Mouse (Mus musculus) frontal cortex, postnatal 36 days (tissue): Measurements from ENCODE around the gene Gnpat.

Experiments
- DNase-seq, 2 experiments: peaks; one replicate each; pipeline ENCODE4 v3.0.0; 2022; ENCODE audit warnings: low spot score in 2 of 2

The Gnpat gene

DNA sequence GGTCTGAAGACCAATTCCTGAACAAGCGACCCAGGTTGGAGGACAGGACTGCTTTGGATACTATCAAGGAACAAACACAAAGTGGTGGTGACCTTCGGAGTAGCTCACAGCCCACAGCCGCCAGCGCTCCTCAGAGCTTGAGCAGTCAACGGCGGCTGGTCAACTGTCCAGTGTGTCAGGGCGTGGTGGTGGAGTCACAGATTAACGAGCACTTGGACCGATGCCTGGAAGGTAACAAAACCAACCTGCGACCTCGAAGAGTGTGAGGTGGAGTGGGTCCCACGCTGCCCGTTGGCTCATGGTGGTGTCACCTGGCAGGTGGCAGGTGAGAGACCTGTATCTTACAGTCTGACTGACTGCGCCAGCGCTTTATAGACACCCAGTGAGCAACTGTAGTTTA lies 40.4 kb downstream of the Gnpat start:
- DNase-seq: no peak

DNA sequence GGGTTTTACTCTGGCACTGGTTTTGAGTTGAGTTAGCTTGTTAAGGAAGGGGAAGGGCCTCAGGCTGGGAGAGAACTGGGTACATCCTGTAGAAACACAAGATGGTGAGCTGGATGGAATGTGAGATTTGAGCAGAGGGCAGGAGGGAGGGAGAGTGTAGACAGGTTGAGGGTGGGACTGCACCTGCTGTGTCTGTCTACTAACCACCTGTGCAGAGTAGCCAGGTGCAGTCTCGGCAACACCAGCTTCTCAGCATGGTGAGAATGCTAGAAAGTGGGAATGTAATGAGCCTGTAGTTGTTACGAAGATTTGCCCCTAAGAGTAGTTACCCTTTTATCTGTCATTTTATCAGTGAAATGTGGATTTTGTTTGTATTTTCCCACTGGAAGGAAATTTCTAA lies 42.6 kb downstream of the Gnpat start:
- no peak for DNase-seq

- DNase-seq: no peak
Observed at GRCm38 (mm10) chr8:124909936-124910335, 47.1 kb downstream of the Gnpat start.

DNA sequence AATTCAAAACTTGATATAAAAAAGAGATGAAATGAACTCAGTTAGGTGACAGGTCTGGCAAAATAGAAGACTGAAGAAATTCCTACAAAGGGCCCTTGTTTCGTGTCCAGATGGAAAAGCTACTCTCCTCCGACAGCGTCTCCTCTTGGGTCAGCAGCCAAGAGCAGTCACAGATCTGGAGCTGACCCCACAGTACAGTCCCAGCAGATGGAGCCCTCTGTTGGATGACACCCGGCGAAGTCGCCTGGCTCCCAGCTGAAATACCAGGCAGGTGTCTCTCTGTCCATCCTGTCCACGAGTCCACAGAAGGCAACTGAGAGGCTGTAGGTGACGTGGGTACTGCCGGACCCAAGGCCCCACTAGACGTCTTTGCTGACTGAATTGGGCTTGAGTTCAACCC lies 47.5 kb downstream of the Gnpat start:
- DNase-seq: no peak

GRCm38 (mm10) chr8:124911938-124912872 lies 49.4 kb downstream of the Gnpat start:
- no peak for DNase-seq

DNA sequence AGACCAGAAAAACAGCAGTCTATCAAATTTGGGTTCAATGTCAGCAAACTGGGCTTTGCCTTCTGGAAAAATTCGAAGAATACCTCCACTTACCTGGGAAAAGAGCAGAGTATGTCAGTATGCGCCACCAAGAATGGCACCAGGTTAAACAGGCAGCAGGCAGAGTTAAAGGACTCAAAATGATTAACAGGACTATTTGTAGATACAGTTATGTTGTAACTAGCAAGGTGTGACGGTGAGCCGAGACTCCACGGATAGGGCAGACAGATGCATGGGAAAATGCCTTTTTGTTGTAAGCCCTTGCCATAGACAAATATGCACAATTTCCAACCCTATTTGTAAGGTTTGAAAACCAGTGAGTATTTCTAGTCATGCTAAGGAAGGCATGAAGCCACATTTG lies 51.2 kb downstream of the Gnpat start:
- DNase-seq: no peak

- no peak for DNase-seq
Observed at GRCm38 (mm10) chr8:124917741-124918484, 55.1 kb downstream of the Gnpat start.

DNA sequence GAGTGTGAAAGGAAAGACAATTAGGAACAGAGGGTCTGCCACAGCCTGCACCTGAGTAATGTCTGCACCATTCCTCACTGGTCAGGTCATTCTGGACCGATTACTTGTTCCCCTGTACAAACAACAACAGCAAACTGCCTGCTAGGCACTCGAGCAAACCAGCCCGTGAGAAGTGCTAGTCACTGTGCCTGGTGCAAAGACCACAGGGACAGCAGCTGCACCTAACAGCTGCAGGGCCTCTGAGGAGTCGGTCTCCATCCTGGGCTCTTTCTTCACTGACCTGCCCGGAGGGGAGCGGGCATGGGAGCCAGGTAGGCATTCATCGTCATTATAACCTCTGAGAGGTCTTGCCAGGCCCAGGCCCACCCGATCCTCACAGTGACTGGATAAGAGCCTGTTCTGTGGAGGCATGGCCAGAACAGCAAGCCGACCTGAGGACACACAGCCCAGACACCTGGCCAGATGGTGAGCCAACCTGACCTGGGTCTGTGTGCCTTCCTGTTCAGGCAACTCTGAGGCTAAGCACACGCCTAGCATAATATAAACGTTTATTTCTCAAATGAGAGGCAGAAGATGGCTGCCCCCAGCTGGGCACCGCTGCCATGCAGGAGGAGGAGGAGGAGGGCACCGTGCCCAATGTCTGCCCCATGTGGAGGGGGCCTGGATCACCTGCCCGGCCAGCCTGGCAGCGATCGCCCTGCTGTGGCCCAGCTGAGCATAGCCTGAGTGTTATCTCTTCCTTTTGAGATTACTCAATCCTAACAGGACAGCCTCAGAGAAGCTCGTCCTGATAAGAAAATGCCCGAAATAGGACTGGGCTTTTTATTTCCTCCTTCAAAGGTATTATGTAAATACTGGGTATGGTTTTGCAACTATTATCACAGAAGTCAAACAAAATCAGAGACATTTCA lies 58.8 kb downstream of the Gnpat start:
- no peak for DNase-seq

- no peak for DNase-seq
Observed at GRCm38 (mm10) chr8:124922490-124923089, 59.8 kb downstream of the Gnpat start.

DNA sequence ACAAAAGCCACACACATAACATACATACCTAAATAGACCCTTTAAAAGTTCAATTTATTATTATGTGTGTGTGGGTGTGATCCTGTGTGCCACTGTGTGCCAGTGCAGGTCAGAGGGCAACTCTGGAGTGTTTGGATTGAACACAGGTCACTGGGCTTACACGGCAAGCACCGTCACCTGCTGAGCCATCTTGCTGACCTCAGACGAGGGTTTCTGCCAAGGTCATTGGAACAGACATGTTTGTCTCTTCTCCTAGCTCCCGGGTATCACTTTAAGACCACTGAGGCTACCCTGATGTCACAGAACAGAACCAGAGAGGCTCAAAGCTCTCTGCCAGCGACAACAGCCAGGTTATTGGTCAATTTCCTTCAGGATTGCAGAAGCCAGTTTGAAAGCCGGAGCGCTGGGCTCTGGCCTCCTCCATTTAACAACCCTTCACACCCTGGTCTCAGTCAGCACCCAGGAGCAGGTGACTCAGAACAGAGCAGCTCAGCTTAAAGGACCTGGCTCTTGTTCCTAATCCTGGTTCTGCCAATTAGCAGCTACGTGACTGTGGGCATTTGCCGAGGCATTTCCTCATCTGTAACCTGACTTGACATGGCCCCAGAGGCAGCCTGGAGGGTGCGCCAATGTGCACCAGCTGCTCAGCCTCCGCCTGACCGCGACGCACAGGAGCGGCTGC lies 61.3 kb downstream of the Gnpat start:
- no peak for DNase-seq

DNA sequence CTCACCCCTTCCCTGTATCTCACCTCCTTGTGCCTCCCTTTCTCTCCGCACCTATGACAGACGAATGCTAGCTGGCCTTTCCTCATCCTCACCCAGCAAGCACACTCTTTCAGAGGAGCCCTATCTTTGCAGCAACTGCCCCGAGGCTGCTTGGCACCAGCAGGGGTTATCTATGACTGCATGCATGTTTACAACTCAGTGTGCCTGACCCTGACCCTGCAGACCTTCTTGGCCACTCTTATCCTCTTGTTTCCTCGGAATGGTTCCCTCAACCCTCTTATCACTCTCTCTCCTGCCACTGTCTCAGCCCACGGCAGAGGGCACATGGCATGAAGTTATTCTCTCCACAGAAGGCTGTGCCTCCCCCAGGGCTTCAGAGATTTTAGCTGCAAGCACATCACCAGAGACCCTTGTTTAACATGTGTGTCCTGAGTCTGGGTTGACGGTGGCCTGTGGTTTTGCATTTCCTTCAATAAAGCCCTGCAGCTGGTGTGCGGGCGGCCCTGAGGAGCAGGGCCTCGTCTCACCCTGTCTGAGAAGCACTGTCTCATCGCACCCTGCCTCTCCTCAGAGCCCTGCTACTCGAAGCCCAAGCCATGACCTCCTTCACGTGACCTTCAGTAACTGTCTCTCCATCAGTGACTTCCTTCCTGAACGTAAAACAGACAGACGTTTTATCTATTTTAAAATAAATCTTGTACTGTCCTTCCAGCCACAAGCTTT lies 62.9 kb downstream of the Gnpat start:
- no peak for DNase-seq

DNA sequence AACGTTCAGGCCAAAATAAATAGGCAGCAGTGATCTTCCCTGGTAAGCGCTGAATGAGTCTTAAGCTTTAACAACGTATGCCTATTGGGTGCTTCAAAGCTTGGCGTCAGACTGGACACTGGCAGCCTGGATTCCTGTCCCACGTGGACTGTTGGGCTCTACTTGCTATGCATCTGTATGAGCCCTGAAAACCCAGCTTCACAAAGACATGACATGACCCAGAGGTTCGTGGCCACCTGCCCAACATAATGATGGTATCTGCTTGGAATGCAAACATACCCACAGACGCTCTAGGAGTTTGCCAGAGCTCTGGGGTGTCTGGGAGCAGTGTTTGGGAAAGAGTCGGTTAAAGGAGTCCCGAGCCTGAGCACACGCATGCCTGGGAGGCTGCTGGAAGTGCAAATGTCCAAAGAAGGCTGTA lies 63.5 kb downstream of the Gnpat start:
- DNase-seq: no peak

DNA sequence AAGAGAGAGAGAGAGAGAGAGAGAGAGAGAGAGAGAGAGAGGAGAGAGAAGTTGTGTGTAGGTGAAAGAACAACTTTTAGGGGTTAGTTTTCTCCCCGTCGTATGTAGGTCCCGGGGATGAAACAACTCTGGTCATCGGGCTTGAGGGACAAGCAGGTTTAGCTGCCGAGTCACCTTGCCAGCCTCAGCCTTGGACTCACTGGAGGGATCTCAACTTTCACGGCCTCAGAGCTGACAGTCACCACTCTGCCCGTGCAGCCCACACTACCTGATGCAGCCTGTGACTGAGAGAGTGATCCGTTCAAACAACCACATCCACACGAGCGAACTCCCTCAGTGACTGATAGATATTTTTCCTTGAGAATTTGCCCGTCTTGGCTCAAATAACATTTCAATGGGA lies 66.2 kb downstream of the Gnpat start:
- DNase-seq: no peak

- DNase-seq: peak in 1 of 2 experiments; percentile 32
Observed at GRCm38 (mm10) chr8:124930086-124930485, 67.3 kb downstream of the Gnpat start.

DNA sequence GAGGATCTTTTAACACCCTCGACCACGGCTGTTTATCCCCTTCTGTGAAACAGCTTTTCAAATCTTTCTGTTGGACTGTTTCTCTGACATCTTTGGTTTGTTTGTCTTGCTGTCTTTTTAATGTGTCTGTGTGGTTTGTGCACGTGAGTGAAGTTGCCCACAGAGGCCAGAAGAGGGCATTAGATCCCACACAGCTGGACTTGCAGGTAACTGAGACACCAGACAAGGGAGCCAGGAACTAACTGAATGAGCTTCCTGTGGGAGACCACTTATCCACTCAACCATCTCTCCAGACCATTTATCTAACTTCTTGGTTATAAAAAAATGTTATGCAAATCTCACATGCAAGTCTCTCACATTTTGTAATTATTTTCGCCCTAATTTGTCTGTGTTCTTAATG lies 67.8 kb downstream of the Gnpat start:
- no peak for DNase-seq

GRCm38 (mm10) chr8:124932435-124932834 lies 69.6 kb downstream of the Gnpat start:
- no peak for DNase-seq

DNA sequence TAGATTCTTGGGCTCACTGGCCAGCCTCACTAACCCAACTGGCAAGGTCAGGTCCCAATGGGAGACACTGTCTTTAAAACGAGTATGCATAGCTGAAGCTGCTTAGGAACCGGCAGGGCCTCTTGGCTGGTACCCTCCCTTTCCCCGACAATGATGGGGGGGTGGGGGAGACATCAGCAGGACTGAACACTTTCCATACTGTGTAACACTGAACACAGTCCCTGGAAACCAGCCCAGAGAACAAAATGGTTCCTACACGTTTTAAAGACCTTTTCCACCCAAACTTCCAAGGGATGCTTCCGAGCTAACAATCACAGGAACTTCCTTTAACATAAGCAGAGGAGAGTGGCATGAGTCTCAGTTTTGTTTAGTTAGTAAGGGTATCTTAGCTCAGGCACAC lies 72.3 kb downstream of the Gnpat start:
- no peak for DNase-seq

DNA sequence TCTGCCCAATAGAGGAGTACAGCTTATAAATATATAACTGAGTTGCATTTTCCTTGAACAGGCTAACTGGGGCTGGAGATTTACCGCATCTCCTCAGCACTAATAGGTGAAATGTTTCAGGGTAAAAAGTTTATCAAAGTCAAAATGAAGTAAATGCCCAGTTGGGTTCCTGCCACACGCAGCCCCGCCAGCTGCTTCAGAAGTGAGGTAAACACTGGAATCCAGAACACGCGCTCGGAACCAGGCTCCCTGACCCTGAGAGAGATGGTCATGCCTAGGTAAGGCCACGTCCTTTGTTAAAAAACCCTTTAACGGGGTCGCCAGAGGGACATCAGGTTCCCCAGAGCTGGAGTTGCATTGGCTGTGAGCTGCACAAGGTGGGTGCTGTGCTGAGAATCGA lies 73.9 kb downstream of the Gnpat start:
- no peak for DNase-seq

DNA sequence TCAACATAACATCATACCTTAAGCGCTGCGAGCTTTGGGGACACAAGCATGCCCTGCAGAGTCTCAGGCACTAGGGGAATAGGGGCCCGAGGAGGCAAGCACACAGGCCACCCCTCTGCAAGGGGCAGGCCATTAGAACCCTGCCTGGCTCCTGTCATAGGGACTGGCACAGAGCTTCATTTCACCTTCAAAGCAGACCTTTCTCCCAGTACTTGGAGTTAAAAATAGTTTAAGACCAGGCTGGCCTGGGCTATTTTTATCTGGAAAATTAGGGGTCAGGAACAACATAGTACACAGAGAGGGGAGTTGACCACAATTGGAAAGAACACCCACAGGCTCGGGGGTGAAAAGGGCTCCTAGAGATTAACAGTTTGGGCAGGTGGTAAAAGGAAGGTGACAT lies 74.5 kb downstream of the Gnpat start:
- no peak for DNase-seq
